Mouse (Mus musculus): Measurements from ENCODE around the gene Fiz1. TPM values are rescaled to one million over a fixed set of nuclear protein-coding genes. Genes with fewer than 3 reads are reported as not detected.
A peak's percentile ranks its signal among the peaks of the same experiment; 100 is the strongest.

Gene Fiz1
- polyA plus RNA-seq, 3 experiments from 2014 or later: 7.2 to 15.1 (median 7.9) TPM

DNA sequence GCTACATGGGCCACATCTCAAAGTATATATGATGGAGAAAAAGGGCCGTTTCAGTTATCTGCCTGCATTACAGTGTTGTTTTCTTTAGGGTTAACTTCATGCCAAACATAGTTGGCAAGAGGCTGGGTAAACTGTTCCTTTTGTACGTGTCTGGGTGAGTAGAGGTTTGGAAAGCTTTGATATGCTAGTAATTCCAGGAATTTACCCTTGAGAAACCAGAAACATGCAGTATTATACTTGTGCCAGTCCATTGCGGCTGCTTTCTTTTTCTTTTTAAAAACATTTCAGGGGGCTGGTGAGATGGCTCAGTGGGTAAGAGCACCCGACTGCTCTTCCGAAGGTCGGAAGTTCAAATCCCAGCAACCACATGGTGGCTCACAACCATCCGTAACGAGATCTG, 17.6 kb downstream of the Fiz1 start:
- ATAC-seq: no peak

DNA sequence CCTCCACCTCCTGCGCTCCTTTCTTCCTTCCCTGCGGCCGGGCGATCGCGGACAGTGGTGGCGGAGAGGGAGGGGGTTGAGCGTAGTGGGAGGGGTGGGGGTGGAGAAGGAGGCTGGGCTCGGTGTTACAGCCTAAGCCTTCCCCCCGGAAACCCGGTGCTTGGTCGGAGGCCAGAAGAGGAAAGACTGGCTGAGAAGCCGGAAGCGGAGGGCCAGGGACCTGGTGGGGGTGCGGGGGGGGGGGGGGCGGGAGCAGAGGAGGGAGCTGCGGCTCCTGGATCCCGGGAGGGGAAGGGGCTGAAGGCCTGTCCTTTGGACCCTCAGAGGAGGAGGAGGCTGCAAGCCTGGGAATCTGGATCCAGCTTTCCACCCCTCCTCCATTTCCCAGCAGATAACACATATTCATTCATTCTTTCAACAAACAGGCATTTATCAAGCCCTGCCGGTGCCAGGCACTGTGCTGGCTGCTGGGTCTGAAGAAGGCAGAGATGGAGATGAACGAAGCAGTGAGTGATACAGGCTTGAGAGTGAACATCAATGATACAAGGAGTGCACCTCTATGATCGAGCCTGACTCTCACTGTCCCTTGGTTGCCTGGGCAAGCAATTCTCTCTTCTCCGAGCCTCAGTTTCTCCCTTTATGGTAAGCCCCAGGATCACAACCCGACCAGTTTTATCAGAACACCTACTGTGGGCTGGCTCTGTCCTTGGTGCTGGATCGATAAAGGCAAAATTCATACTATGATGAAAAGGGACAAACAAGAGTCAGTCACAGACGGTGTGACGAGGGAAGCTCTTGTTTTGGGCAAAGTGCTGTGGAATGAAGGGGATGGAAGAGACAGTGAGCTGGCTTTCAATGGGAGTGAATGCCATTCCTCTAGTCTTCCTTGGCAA, 18.2 kb downstream of the Fiz1 start, which contains the start of gene Zfp579:
TSS of gene Zfp579 (minus strand) at position 156 of the 893 bp plus-strand sequence.
- peak; percentile 72 for ATAC-seq

DNA sequence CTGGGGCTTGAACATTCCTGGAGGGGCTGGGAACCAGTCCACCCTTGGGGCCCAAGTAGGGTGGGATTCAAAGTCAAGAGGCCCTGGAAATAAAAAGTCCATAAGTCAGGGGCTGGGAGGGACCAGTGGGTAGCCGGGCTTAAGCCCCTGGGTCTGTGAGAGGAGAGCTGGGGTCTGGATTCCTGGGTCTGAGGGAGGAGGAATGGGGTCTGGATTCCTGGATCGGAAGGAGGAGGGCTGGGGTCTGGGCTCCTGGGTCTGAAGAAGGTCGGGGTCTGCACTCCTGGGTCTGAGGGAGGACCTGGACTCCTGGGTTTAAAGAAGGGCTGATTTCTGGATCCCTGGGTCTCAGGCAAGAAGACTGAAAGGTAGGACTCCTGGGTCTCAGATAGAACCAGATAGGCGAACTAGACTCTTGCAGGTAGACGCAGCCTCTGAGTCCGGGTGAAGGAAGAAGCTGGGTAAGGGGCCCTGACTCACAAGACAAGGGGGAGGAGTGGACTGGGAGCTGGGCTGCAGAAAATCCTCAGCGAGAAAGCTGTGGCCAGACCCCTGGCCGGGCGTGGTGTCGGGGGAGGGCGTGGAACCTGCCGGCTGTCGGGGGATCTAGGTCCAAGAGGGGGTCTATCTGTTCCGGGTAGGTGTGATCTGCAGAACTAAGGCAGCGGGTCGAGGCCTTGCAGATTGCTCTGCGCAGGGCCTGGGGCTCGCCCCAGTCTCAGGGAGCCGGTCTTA, 19.1 kb downstream of the Fiz1 start:
- ATAC-seq: peak; percentile 33

DNA sequence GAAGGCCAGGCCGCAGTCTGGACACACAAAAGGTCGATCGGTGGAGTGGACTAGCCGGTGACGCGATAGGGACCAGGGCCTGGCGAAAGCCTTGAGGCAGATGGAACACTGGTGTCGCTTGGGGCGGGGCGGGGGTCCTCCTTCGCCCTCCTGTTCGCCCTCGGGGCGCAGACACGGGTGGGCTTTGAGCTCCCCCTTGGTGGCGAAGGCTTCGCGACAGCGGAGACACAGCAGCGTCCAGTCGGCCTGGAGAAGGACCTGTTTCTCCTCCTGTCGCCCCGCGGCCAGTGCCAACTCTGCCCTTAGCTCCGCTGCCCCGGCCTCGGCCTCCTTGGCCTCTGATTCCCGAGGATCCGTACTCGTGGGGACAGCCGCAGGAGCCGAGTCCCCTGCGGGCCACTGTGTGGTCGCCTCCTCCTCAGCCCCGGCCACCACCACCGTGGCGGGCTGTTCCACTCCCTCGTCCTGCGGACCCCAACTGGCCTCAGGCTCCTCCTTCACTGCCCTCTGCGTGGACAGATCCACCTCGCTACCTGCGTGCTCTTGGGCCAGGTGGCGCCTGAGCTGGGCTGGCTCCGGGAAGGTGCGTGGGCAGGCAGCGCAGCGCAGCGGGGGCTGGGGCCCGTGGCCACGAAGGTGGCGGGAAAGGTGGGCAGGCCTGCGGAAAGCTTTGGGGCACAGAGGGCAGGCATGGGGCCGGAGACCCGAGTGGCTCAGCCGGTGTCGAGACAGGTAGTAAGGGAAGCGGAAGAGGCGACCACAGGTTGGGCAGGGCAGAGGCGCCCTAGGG, 20.3 kb downstream of the Fiz1 start:
- no peak for ATAC-seq

DNA sequence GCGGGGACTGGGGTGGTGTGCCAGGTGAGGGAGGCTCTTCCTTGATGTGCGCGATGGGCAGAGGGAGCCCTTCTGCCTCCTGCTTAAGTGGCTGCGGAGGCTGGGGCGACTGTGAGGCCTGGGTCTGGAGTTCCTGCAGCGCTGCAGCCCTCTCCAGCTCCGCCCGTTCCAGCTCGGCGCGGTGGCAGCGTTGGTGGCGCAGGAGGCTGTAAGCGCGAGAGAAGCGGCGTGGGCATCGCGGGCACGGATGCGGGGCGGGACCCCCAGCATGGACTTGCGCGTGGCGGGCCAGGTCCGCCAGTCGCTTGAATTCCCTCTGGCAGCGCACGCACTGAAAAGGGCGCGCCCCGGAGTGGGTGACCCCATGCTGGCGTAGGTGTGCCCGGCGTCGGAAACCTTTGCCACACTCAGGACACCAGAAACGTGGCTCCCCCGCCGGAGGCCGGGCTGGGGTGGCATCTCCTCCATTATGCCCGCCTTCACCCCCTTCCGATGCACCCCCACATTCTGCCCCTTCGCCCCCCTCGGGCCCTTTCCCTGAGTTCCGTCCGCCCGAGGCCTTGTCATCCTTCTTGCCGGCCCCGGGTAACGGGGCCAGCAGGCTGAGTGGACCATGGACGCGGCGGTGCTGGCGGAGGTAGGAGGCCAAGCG, 21.0 kb downstream of the Fiz1 start:
- no peak for ATAC-seq

DNA sequence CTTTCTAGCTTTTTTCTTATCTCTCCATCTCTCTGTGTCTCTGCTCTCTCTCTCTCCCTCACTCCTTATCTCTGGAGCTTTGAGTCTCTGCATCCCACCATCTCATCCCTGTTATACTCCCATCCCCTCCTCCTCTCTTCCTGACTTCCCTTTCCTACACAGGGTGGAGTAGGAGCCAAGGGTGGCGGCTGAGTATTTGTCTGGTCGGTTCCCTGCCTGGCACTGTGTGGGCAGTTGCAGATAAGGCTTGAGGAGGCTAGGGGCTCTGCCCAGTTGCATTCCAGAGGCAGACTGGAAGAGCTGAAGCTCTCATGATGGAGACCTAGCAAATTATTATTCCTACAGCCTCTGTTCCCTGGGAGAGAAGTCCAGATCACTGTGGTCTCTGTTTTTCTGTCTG, 26.2 kb downstream of the Fiz1 start:
- no peak for ATAC-seq

DNA sequence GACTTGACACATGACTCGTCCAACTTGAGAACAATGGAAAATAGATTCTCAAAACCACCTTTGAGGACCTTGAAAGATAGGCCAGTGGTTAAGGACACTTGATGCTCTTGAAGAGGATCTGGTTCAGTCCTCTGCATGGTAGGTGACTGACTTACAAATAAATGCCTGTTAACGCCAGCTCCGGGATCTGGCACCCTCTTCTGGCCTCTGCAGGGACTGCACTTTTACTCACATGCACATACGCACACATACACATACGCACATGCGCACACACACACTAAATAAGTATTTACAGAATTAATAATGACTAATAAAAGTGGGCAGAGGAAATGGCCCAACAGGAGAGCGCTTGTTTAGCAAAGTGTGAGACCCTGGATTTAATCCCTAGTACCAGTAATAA, 37.7 kb downstream of the Fiz1 start:
- ATAC-seq: no peak

DNA sequence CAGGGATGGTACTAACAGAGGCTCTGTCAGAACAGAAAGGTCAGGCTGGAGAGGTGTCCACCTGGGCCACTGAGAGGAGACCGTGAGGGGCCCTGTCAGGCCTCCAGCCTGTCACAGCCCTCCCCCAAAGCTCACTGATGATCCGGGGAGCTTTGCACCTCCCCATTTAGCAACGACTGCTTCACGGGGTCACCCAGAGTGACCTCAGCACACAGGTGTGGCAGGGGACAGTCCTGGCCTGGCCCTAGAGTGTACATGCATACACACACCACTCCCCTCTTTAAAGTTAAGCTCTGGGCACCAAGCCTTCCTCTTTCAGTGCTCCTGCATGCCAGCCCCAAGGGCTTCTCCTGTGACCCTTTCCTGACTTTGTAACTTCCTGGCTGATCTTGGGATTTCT, 39.0 kb downstream of the Fiz1 start:
- ATAC-seq: no peak

DNA sequence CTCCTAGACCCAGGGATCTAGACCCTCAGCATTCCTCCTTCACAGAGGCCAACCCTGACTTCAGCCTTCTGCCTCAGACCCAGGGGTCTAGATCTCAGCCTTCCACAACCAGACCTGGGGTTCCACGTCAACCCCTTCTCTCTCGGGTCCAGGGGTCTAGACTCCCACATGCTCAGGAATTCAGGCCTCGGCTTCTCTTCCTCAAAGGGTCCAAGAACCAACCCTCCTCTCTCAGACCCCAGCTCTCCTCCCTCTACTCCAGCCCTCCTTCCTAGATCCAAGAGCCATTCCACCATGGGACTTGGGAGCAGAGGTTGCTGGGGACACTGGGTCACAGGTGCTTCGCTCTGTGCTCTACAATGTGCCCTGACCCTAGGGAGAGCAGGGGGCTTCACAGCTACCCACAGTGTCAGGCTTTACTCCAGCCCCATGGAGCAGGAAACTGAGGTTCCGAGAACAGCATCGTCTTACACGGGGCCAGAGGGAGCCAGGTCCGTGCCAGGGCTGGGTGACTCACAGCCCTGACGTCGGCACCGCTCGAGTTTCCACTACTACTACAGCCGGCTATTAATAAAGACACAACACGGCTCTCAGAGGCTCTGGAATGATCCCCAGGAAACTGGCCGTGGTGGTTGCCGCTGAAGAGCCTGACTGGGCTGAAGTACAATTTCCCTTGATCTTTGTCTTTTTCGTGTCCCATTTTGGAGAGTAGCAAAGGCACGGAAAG, 42.0 kb downstream of the Fiz1 start:
- ATAC-seq: no peak

DNA sequence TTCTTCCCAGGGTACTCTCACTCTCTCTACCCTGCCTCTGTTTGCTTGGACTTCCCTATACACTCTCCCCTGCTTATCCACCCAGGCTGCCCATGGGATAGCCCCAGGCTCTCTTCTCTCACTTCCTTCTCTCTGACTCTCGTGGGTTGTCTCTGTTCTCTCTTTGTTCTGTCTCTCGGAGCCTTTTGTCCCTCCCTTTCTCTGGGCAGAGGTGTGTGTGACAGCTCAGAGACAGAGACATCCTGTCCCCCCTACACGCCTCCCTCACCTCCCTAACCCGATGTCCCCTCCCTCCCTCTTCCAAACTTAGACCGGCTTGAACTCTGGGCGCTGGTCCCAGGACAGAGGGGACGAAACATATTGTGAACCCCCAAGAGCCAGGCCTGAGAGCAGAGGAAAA, 42.8 kb downstream of the Fiz1 start:
- ATAC-seq: no peak

DNA sequence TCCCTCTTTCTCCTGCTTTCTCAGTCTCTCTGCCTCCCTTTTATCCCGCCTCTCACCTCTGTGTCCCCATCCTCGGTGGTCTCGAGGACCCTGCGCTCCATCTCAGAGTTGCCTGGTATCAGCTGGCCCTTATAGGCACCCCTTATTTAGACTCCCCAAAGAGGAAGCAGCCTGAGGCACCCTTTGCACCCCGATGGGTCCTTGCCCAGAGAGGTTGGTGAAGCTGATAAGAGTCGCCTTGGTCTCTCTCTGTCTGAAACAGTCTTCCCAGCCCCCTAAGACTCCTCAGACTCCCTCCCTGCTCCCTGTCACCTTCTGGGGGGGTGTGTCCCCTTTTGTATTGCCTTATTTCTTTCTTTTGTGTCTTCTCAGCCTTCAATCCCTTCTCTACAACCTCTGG, 43.4 kb downstream of the Fiz1 start, which contains the start of gene Sbk3:
TSS of gene Sbk3 (minus strand) at position 101 of the 400 bp plus-strand sequence.
- no peak for ATAC-seq

DNA sequence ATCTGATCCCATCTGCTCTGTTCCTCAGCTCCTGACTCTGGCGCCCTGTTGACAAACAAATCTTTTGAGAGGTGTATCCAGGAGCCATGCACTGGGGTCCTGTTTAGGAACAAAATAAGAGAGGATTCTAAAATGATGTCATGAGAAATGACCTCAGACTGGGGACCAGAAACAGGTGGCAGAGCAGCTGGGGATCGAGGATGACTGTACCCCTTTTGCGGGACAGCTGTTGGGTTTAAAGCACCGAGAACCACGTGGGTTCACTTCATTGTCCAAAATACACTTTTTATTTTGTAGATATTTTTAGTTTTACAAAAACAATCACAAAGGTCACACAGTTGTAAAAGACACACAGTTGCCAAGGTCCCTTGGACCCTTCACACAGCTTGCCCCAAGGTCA, 49.5 kb downstream of the Fiz1 start:
- no peak for ATAC-seq

DNA sequence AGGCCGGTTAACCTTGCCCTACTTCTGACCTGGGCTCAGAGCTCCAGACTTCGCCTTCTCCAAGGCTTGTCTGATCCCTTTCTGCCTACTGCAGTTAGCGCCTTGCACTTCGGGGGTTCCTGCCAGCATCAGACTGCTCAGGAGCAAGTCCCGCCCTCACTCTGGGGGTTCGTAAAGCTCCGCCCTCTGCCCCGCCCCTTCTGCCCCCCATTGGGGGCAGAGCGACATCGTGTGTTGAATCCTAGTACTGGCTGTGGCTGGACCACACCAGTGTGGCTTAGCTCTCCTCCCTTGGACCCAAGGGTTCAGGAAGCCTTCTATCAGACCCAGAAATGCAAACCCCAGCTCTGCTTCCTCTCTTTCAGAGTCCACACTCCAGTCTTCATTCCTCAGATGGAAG, 50.2 kb downstream of the Fiz1 start, which contains the start of gene Sbk2:
TSS of gene Sbk2 (minus strand) at position 135 of the 400 bp plus-strand sequence.
- ATAC-seq: peak; percentile 88

DNA sequence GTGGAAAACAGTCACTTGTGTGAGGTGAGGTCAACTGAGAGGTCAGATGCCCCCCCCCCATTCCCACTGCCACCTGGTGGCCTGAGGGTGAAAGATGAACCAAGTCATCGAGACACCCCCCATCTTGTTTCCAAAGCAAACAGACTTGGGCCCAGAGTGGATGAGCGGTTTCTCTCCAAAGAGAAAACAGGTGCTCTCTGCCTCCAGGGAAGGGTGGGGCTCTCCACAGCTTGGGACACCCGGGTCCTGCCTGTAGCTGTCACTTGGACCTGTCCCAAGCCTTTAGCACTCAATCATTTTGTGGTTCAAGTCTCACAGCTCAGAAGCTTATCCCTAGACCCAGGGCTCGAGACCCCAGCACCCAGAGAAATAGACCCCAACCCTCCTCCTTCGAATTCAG, 51.0 kb downstream of the Fiz1 start:
- ATAC-seq: no peak

DNA sequence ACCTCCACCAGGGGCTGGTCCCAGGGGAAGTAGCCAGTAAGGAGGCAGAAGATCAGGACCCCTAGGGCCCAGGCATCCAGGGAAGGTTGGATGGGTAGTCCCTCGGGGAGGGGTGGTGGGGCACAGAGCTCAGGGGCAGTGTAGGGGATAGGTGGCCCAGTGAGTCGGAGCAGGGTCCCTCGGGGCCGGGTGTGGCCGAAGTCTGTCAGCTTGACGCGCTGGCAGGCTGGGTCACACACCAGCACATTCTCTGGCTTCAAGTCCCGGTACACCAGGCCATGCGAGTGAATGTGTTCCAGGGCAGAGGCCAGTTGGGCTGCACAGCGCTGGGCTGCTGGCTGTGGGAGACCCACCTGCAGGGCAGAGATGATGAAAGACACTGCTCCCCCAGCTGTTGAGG, 57.1 kb downstream of the Fiz1 start:
- no peak for ATAC-seq

Other genes starting within 250 kb of the Fiz1 start
- not detected for gene Fam71e2, start 243.4 kb downstream of the Fiz1 start, polyA plus RNA-seq (2017; shearing (Covaris generic))
- gene Il11, start 231.8 kb downstream of the Fiz1 start, polyA plus RNA-seq (2017; shearing (Covaris generic)): not detected
- gene Tmem190, start 231.8 kb downstream of the Fiz1 start, polyA plus RNA-seq (2017; shearing (Covaris generic)): not detected
- under 1 TPM in 1 of 3 experiments, not detected in 2; 0.90 TPM for gene Tmem238, start 225.0 kb downstream of the Fiz1 start, polyA plus RNA-seq (2017; shearing (Covaris generic))
- gene Rpl28, start 221.8 kb downstream of the Fiz1 start, polyA plus RNA-seq (2017; shearing (Covaris generic)): 100 to 1,000 TPM; 324 to 638 (median 419) TPM
- 10 to 100 TPM; 13.2 to 64.5 (median 31.1) TPM for gene Ube2s, start 202.1 kb downstream of the Fiz1 start, polyA plus RNA-seq (2017; shearing (Covaris generic))
- gene Shisa7, start 170.0 kb downstream of the Fiz1 start, polyA plus RNA-seq (2017; shearing (Covaris generic)): not detected
- gene Isoc2b, start 144.4 kb downstream of the Fiz1 start, polyA plus RNA-seq (2017; shearing (Covaris generic)): 10 to 100 TPM; 26.6 to 36.5 (median 34.4) TPM
- under 1 TPM; 0.58 to 0.92 (median 0.70) TPM for gene Isoc2a, start 137.5 kb downstream of the Fiz1 start, polyA plus RNA-seq (2017; shearing (Covaris generic))
- not detected for gene Gm36210, start 108.2 kb downstream of the Fiz1 start, polyA plus RNA-seq (2017; shearing (Covaris generic))
- gene Zfp628, start 99.5 kb downstream of the Fiz1 start, polyA plus RNA-seq (2017; shearing (Covaris generic)): 1 to 10 TPM in 2 of 3 experiments, under 1 TPM in 1; 0.93 to 1.8 (median 1.6) TPM
- under 1 TPM in 2 of 3 experiments, not detected in 1; 0.34 to 0.44 TPM for gene Nat14, start 92.7 kb downstream of the Fiz1 start, polyA plus RNA-seq (2017; shearing (Covaris generic))
- gene Ssc5d, start 88.9 kb downstream of the Fiz1 start, polyA plus RNA-seq (2017; shearing (Covaris generic)): not detected
- gene Sbk2, start 50.3 kb downstream of the Fiz1 start, polyA plus RNA-seq (2017; shearing (Covaris generic)): 1 to 10 TPM in 2 of 3 experiments, not detected in 1; 1.2 to 2.0 TPM
- not detected for gene Sbk3, start 43.5 kb downstream of the Fiz1 start, polyA plus RNA-seq (2017; shearing (Covaris generic))
- 1 to 10 TPM; 4.3 to 6.0 (median 5.1) TPM for gene Zfp579, start 18.5 kb downstream of the Fiz1 start, polyA plus RNA-seq (2017; shearing (Covaris generic))
- 10 to 100 TPM; 34.4 to 44.7 (median 38.9) TPM for gene Zfp524, start 282 bp downstream of the Fiz1 start, polyA plus RNA-seq (2017; shearing (Covaris generic))
- 10 to 100 TPM in 2 of 3 experiments, 1 to 10 TPM in 1; 7.8 to 17.2 (median 10.8) TPM for gene Gm44973, start 799 bp upstream of the Fiz1 start, polyA plus RNA-seq (2017; shearing (Covaris generic))
- 1 to 10 TPM; 2.5 to 6.7 (median 5.2) TPM for gene Zfp865, start 5.7 kb upstream of the Fiz1 start, polyA plus RNA-seq (2017; shearing (Covaris generic))
- not detected for gene Ccdc106, start 5.9 kb upstream of the Fiz1 start, polyA plus RNA-seq (2017; shearing (Covaris generic))
- gene 4632433K11Rik, start 19.4 kb upstream of the Fiz1 start, polyA plus RNA-seq (2017; shearing (Covaris generic)): not detected
- 1 to 10 TPM; 3.0 to 5.1 (median 3.7) TPM for gene Zfp784, start 23.7 kb upstream of the Fiz1 start, polyA plus RNA-seq (2017; shearing (Covaris generic))
- gene Zfp580, start 36.8 kb upstream of the Fiz1 start, polyA plus RNA-seq (2017; shearing (Covaris generic)): 1 to 10 TPM in 1 of 3 experiments, under 1 TPM in 2; 0.77 to 1.3 (median 0.93) TPM
- 10 to 100 TPM; 26.0 to 33.4 (median 32.0) TPM for gene U2af2, start 47.4 kb upstream of the Fiz1 start, polyA plus RNA-seq (2017; shearing (Covaris generic))
- 1 to 10 TPM; 5.8 to 7.3 (median 6.8) TPM for gene Epn1, start 65.5 kb upstream of the Fiz1 start, polyA plus RNA-seq (2017; shearing (Covaris generic))
- gene Rfpl4, start 102.3 kb upstream of the Fiz1 start, polyA plus RNA-seq (2017; shearing (Covaris generic)): not detected
- gene Rasl2-9, start 111.3 kb upstream of the Fiz1 start, polyA plus RNA-seq (2017; shearing (Covaris generic)): under 1 TPM in 1 of 3 experiments, not detected in 2; 0.50 TPM
- gene Vmn1r55, start 135.0 kb upstream of the Fiz1 start, polyA plus RNA-seq (2017; shearing (Covaris generic)): under 1 TPM in 2 of 3 experiments, not detected in 1; 0.15 to 0.40 TPM
- not detected for gene Vmn1r56, start 182.1 kb upstream of the Fiz1 start, polyA plus RNA-seq (2017; shearing (Covaris generic))
- not detected for gene Vmn1r57, start 203.8 kb upstream of the Fiz1 start, polyA plus RNA-seq (2017; shearing (Covaris generic))